Mouse (Mus musculus) embryonic facial prominence, embryonic 13.5 days (tissue): ENCODE measurements at regions not wholly inside any gene's neighbourhood (a gene's known extent, or its start where the extent isn't known, plus 50 kb on each side); places are given as distances from the start of the nearest gene placed in this dataset.

Source experiments
- ATAC-seq: fragments of 200-750 bp; cut with Nextera tagmentation; 2 replicates; pipeline ENCODE4 v1.8.0; 2017; ENCODE audit warnings: low read depth; ENCODE audit not compliant: insufficient number of reproducible peaks, insufficient read depth, low FRiP score, low TSS enrichment
- H3K27ac ChIP-seq: fragments of 300-500 bp; sonication (generic); 2 replicates; pipeline ENCODE4 v1.5.1; 2015; ENCODE audit warnings: moderate library complexity, mild to moderate bottlenecking, inconsistent platforms
- H3K27me3 ChIP-seq: fragments of 300-500 bp; sonication (generic); 2 replicates; pipeline ENCODE4 v1.6.1; 2015; ENCODE audit warnings: mild to moderate bottlenecking, inconsistent platforms
- H3K36me3 ChIP-seq: fragments of 300-500 bp; sonication (generic); 2 replicates; pipeline ENCODE4 v1.6.1; 2015; ENCODE audit warnings: mild to moderate bottlenecking, inconsistent platforms
- H3K4me1 ChIP-seq: fragments of 300-500 bp; sonication (generic); 2 replicates; pipeline ENCODE4 v1.6.1; 2015; ENCODE audit warnings: inconsistent platforms
- H3K4me2 ChIP-seq: fragments of 300-500 bp; sonication (generic); 2 replicates; pipeline ENCODE4 v1.6.1; 2015; ENCODE audit warnings: moderate library complexity, mild to moderate bottlenecking, inconsistent platforms
- H3K4me3 ChIP-seq: fragments of 300-500 bp; sonication (generic); 2 replicates; pipeline ENCODE4 v1.5.1; 2015; ENCODE audit warnings: mild to moderate bottlenecking, inconsistent platforms
- H3K9ac ChIP-seq: fragments of 300-500 bp; sonication (generic); 2 replicates; pipeline ENCODE4 v1.6.1; 2015; ENCODE audit warnings: mild to moderate bottlenecking, inconsistent platforms
- H3K9me3 ChIP-seq: fragments of 300-500 bp; sonication (generic); 2 replicates; pipeline ENCODE4 v1.6.1; 2016; ENCODE audit warnings: inconsistent platforms
- WGBS: fragments of 180-500 bp; shearing (Covaris S2); methylation state at CpG from one replicate; pipeline ENCODE4 v1.1.7; 2015; ENCODE audit warnings: mixed read lengths; 5-methylcytosine and 5-hydroxymethylcytosine counted together

DNA sequence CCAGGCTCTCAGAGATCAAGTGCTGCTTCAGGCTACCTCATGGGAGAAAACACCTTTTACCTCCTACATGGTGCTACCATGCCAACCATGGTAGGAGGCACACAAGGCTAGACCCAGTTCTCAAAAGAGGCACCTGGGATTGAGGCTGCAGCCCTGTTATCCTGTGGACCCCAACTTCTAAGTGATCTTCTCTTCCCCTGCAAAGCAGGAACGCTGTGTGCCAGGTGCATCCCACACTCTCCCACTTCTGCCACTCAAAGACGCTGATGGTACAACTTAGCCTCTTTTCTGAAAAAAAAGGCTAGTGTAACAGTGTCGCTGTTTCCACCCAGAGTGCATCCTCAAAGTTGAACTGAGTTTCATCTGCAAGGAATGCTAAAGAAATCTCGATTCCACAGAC is 138.7 kb downstream of the Npy start:
- 0 out of 2 replicates have a peak, but pooled peaks cover 1% of the 10 kb centered on the region for H3K4me1 ChIP-seq
- H3K4me2 ChIP-seq: no peak overlapping the region
- no peak overlapping the region for H3K4me3 ChIP-seq
- no peaks in the 10 kb centered on the region for H3K36me3 ChIP-seq
- no peaks in the 10 kb centered on the region for H3K9me3 ChIP-seq
- ATAC-seq: no peak
- no peak overlapping the region for H3K27ac ChIP-seq
- no peaks in the 10 kb centered on the region for H3K27me3 ChIP-seq
- no peak overlapping the region for H3K9ac ChIP-seq
- 80% methylated on average over 4 of the region's 4 CpGs for WGBS

GRCm38 (mm10) chr6:49965944-49966545 is 143.5 kb downstream of the Npy start:
- Histone ChIP-seq H3K27me3 (no peaks in the 10 kb centered on the region), H3K4me3 (no peak overlapping the region), H3K9me3 (no peaks in the 10 kb centered on the region), H3K36me3 (no peaks in the 10 kb centered on the region), H3K4me2 (no peak overlapping the region), H3K9ac (no peak overlapping the region), H3K4me1 (0 out of 2 replicates have a peak, but pooled peaks cover 3% of the 10 kb centered on the region), H3K27ac (no peak overlapping the region)
- WGBS: 68% methylated on average over 5 of the region's 5 CpGs
- ATAC-seq: no peak

- no peaks in the 10 kb centered on the region for H3K27me3 ChIP-seq
- H3K36me3 ChIP-seq: no peaks in the 10 kb centered on the region
- no peak overlapping the region for H3K27ac ChIP-seq
- no peak for ATAC-seq
- H3K4me1 ChIP-seq: 0 out of 2 replicates have a peak, but pooled peaks cover 3% of the 10 kb centered on the region
- no peak overlapping the region for H3K9ac ChIP-seq
- H3K4me3 ChIP-seq: no peak overlapping the region
- 76% methylated on average over 3 of the region's 3 CpGs for WGBS
- no peaks in the 10 kb centered on the region for H3K9me3 ChIP-seq
- H3K4me2 ChIP-seq: no peak overlapping the region
Observed at GRCm38 (mm10) chr6:49966555-49966954, 143.5 kb upstream of the Mpp6 start.

GRCm38 (mm10) chr6:49973258-49973865 is 136.7 kb upstream of the Mpp6 start:
- no peak overlapping the region for H3K4me2 ChIP-seq
- H3K4me3 ChIP-seq: no peak overlapping the region
- no peaks in the 10 kb centered on the region for H3K9me3 ChIP-seq
- 47% methylated on average over 7 of the region's 7 CpGs for WGBS
- no peak overlapping the region for H3K27ac ChIP-seq
- no peak for ATAC-seq
- H3K36me3 ChIP-seq: no peaks in the 10 kb centered on the region
- no peak overlapping the region for H3K9ac ChIP-seq
- H3K4me1 ChIP-seq: peaks cover 11% of the 10 kb centered on the region
- H3K27me3 ChIP-seq: no peaks in the 10 kb centered on the region

DNA sequence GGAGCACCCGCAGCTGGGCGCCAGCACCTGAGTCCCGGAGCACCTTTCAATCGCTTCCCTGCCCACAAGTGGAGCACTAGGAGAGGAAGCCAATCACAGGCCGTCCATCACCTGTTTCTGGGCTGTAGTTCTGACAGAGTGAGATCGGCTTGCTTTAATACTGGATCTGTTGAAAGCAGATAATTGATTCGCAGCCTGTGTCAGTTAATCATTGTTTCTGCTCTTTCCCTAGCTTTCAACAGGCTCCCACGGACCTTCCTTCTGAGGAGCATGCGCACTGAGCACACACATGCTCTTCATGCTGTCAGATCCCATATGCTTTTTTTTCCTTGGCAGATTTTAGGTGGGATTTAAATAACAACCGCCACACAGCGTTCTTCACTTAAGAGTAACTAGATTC is 132.3 kb upstream of the Mpp6 start:
- Histone ChIP-seq H3K36me3 (no peaks in the 10 kb centered on the region), H3K27me3 (no peaks in the 10 kb centered on the region), H3K4me1 (peaks cover 9% of the 10 kb centered on the region), H3K9ac (no peak overlapping the region), H3K4me2 (no peak overlapping the region), H3K9me3 (no peaks in the 10 kb centered on the region), H3K4me3 (no peak overlapping the region), H3K27ac (no peak overlapping the region)
- no peak for ATAC-seq
- 69% methylated on average over 11 of the region's 11 CpGs for WGBS

DNA sequence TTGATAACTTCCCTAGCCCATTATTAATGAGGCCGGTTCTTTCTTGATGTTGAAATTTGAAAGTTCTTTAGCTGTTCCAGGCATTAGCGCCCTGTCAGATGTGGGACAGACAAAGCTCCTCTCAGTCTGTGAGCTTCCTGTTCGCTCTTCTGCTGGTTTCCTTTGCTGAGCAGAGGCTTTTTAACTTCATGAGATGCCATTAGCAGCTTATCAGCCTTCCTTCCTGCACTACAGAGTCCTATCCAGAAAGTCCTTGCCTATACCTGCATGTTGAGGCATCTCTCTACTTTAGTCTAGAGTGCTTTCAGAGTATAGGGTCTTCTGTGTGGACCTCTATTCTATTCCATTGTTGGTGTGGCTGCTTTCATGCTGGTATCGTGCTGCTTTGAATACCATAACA is 126.3 kb upstream of the Mpp6 start:
- Histone ChIP-seq H3K27me3 (no peaks in the 10 kb centered on the region), H3K27ac (no peak overlapping the region), H3K36me3 (no peaks in the 10 kb centered on the region), H3K4me3 (no peak overlapping the region), H3K4me1 (peaks cover 5% of the 10 kb centered on the region; the same call in 1 of the 2 replicates), H3K9ac (no peak overlapping the region), H3K4me2 (no peak overlapping the region), H3K9me3 (no peaks in the 10 kb centered on the region)
- ATAC-seq: no peak
- 82% methylated on average over 4 of the region's 4 CpGs for WGBS

DNA sequence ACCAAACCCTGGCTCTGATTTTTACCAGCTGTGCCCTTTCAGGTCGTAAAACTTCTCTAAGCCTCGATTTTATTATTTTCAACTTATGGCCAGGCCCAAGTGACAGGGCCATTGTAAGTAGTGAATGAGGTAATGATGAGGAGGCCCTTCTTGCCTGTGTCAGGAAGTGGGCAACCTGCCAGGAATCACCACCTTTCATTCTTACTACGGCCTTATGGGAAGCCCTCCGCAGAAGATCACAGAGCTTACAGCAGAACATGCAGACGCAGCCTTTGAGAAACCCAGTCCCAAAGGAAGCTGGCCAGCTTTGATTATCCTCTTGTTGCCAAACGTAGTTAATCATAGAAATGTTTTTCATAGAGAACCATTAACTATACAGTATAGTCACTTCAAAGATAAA is 124.9 kb upstream of the Mpp6 start:
- 32% methylated on average over 6 of the region's 6 CpGs for WGBS
- no peaks in the 10 kb centered on the region for H3K27me3 ChIP-seq
- no peak overlapping the region for H3K9ac ChIP-seq
- 0 out of 2 replicates have a peak, but pooled peaks cover 5% of the 10 kb centered on the region for H3K4me1 ChIP-seq
- ATAC-seq: no peak
- no peaks in the 10 kb centered on the region for H3K36me3 ChIP-seq
- no peak overlapping the region for H3K4me2 ChIP-seq
- no peak overlapping the region for H3K4me3 ChIP-seq
- H3K9me3 ChIP-seq: no peaks in the 10 kb centered on the region
- H3K27ac ChIP-seq: no peak overlapping the region

DNA sequence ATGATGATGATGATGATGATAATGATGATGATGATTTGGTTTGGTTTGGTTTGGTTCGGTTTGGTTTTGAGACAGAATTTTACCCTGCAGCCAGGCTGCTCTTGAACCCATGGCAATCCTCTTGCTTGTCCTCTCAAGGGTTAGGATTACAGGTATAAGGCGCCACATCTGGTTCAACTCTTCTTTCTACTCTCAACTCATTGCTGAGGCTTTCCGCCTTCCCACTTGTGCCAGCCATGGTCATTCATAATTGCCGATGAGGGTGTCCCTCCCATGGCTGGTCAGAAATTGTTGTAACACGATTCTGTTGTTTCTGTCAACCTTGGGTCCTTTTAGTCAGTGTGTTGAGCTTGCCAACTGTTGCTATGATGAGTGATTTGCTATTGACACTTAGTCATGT is 122.9 kb upstream of the Mpp6 start:
- no peaks in the 10 kb centered on the region for H3K36me3 ChIP-seq
- 87% methylated on average over 5 of the region's 5 CpGs for WGBS

GRCm38 (mm10) chr6:49987541-49988210 is 122.4 kb upstream of the Mpp6 start:
- Histone ChIP-seq H3K4me3 (no peak overlapping the region), H3K27me3 (no peaks in the 10 kb centered on the region), H3K9ac (no peak overlapping the region), H3K27ac (no peak overlapping the region), H3K4me2 (no peak overlapping the region), H3K9me3 (no peaks in the 10 kb centered on the region), H3K4me1 (0 out of 2 replicates have a peak, but pooled peaks cover 5% of the 10 kb centered on the region), H3K36me3 (no peaks in the 10 kb centered on the region)
- no peak for ATAC-seq
- 85% methylated on average over 3 of the region's 3 CpGs for WGBS

More for the DNA sequence above, 122.9 kb upstream of the Mpp6 start:
- Histone ChIP-seq H3K4me3 (no peak overlapping the region), H3K4me2 (no peak overlapping the region), H3K4me1 (0 out of 2 replicates have a peak, but pooled peaks cover 5% of the 10 kb centered on the region), H3K27me3 (no peaks in the 10 kb centered on the region), H3K9ac (no peak overlapping the region), H3K9me3 (no peaks in the 10 kb centered on the region), H3K27ac (no peak overlapping the region)
- no peak for ATAC-seq

- H3K4me2 ChIP-seq: no peak overlapping the region
- H3K9ac ChIP-seq: no peak overlapping the region
- H3K9me3 ChIP-seq: no peaks in the 10 kb centered on the region
- 0 out of 2 replicates have a peak, but pooled peaks cover 5% of the 10 kb centered on the region for H3K4me1 ChIP-seq
- no peak overlapping the region for H3K27ac ChIP-seq
- 90% methylated on average over 9 of the region's 9 CpGs for WGBS
- no peaks in the 10 kb centered on the region for H3K27me3 ChIP-seq
- H3K36me3 ChIP-seq: no peaks in the 10 kb centered on the region
- ATAC-seq: no peak
- H3K4me3 ChIP-seq: no peak overlapping the region
Observed at GRCm38 (mm10) chr6:49989585-49990521, 120.2 kb upstream of the Mpp6 start.

DNA sequence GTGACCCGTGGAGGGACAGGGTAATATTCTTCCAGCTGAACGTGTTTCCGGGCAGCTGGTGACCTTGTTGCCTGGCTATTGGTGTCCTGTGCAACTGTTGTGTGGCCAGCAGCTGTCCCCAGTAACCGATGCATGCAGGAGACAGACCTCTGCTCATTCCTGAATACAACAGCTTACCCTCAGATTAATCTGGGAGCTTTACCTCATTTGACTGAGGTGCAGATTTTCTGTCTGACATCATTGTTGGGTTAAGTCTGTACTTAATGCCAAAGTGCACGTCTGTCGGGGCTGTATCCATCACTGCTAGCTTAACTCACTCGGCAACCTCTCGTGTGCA is 119.6 kb upstream of the Mpp6 start:
- Histone ChIP-seq H3K27ac (no peak overlapping the region), H3K9me3 (no peaks in the 10 kb centered on the region), H3K4me2 (no peak overlapping the region), H3K36me3 (no peaks in the 10 kb centered on the region), H3K9ac (no peak overlapping the region), H3K4me3 (no peak overlapping the region), H3K4me1 (0 out of 2 replicates have a peak, but pooled peaks cover under 1% of the 10 kb centered on the region), H3K27me3 (no peaks in the 10 kb centered on the region)
- WGBS: 68% methylated on average over 8 of the region's 8 CpGs
- no peak for ATAC-seq
